Mouse (Mus musculus): ENCODE data around the gene Prkce. TPM values are rescaled to one million over a fixed set of nuclear protein-coding genes. Genes with fewer than 3 reads are reported as not detected.

Gene Prkce
- polyA plus RNA-seq, 1 experiment from 2014 or later: 5.3 TPM

GRCm38 (mm10) chr17:86156999-86157398, 10.6 kb upstream of the Prkce start:
- Histone ChIP-seq H3K9me3 (no peaks in the 10 kb centered on the region), H3K4me3 (no peak overlapping the region), H3K27me3 (no peaks in the 10 kb centered on the region), H3K36me3 (no peaks in the 10 kb centered on the region), H3K4me2 (replicated peaks) (no peak overlapping the region), H3K9ac (replicated peaks) (no peak overlapping the region), H3K4me1 (no peaks in the 10 kb centered on the region), H3K27ac (replicated peaks) (no peak overlapping the region)
- ATAC-seq (ENCODE audit: low FRiP score, low read depth): no peak
- WGBS: 71% methylated on average over 6 of the region's 6 CpGs

GRCm38 (mm10) chr17:86162672-86163071, 4.9 kb upstream of the Prkce start:
- Histone ChIP-seq H3K4me1 (peaks cover 3% of the 10 kb centered on the region), H3K9ac (replicated peaks) (no peak overlapping the region), H3K9me3 (no peaks in the 10 kb centered on the region), H3K4me2 (replicated peaks) (no peak overlapping the region), H3K27ac (replicated peaks) (no peak overlapping the region), H3K36me3 (no peaks in the 10 kb centered on the region), H3K4me3 (no peak overlapping the region), H3K27me3 (peaks cover 20% of the 10 kb centered on the region)
- WGBS: 57% methylated on average over 15 of the region's 15 CpGs
- no peak for ATAC-seq (ENCODE audit: low FRiP score, low read depth)

- no peaks in the 10 kb centered on the region for H3K36me3 ChIP-seq
- H3K4me3 ChIP-seq: no peak overlapping the region
- no peaks in the 10 kb centered on the region for H3K9me3 ChIP-seq
- peaks cover 32% of the 10 kb centered on the region for H3K27me3 ChIP-seq
- H3K27ac ChIP-seq (replicated peaks): no peak overlapping the region
- ATAC-seq (ENCODE audit: low FRiP score, low read depth): no peak
- no peak overlapping the region for H3K4me2 ChIP-seq (replicated peaks)
- no peak overlapping the region for H3K9ac ChIP-seq (replicated peaks)
- WGBS: 85% methylated on average over 7 of the region's 7 CpGs
- H3K4me1 ChIP-seq: peaks cover 15% of the 10 kb centered on the region
Observed at GRCm38 (mm10) chr17:86164416-86164815, 3.2 kb upstream of the Prkce start.

DNA sequence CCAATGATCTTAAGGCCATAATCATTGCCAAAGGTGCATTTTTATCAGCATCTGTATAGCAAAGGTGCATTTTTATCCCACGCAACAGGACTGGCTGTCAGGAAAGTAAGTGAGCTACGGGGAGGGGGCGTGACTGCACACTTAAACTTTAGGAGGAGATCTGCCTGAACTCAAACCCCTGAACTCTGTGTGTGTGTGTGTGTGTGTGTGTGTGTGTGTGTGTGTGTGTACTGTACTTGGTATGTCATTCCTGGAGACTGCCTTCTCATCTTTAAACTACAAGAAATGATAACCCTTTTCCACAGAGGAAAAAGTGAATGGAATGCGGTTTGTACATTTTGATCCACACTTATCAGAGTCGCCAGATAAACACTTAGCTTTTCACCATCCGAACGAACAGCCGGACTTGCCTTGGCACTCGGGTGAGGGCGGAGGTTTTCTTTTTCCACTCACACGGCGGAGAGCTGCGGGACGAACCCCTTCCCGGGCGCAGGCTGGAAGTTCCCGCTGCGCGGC, 1.5 kb upstream of the Prkce start:
- peaks cover 48% of the 10 kb centered on the region for H3K27me3 ChIP-seq
- H3K9me3 ChIP-seq: no peaks in the 10 kb centered on the region
- H3K36me3 ChIP-seq: no peaks in the 10 kb centered on the region
- peaks cover 27% of the 10 kb centered on the region for H3K4me1 ChIP-seq
- WGBS: 2% methylated on average over 19 of the region's 19 CpGs
- H3K4me3 ChIP-seq: peak overlapping the region; percentile 69
- H3K4me2 ChIP-seq (replicated peaks): peak overlapping the region; percentile 95
- H3K9ac ChIP-seq (replicated peaks): peak overlapping the region; percentile 73
- ATAC-seq (ENCODE audit: low FRiP score, low read depth): no peak
- peak overlapping the region; percentile 85 for H3K27ac ChIP-seq (replicated peaks)

DNA sequence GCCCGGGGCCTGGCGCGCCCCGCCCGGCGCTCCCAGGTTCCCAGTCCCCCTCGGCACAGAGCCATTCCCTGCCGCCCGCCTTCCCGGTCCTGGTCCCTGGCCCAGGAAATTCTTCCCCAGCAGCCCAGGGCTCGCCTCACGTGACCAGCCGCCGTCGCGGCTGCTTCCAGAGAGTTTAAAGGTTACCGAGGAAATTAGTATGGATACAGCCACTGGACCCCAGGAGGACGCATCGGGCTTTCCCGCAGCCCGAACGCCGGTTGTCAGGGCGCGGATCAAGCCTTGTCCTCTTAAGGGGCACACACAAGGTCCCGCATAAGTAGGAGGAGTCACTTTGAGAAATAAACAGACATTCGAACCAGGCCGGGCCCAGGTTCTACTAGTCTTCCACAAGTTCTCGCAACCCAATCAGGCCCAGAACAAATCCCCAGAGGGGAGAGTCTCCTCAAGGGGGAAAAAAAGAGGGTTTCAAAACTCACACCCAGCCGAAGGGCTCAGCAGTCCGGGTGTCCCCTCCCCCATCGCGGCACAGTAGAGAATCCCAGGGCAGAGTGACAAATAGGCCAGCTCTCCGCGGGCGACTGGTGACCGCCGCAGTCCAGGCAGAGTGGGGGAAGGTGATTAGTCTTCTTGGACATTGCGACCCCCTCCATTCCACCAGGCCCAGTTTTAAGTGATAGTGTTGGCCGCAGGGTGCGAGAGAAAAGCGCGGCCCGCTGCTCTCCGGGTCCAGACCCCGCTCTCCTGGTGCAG, 842 bp upstream of the Prkce start:
- H3K9ac ChIP-seq (replicated peaks): peak overlapping the region; percentile 73
- peaks cover 27% of the 10 kb centered on the region for H3K4me1 ChIP-seq
- ATAC-seq (ENCODE audit: low FRiP score, low read depth): peak; percentile 71
- no peaks in the 10 kb centered on the region for H3K36me3 ChIP-seq
- H3K4me2 ChIP-seq (replicated peaks): peak overlapping the region; percentile 95
- H3K27ac ChIP-seq (replicated peaks): peak overlapping the region; percentile 85
- peaks cover 49% of the 10 kb centered on the region for H3K27me3 ChIP-seq
- WGBS: under 1% methylated on average over 46 of the region's 46 CpGs
- peak overlapping the region; percentile 69 for H3K4me3 ChIP-seq
- no peaks in the 10 kb centered on the region for H3K9me3 ChIP-seq

GRCm38 (mm10) chr17:86168231-86168981, 821 bp downstream of the Prkce start:
- Histone ChIP-seq H3K27ac (replicated peaks) (peak overlapping the region; percentile 85), H3K4me2 (replicated peaks) (peak overlapping the region; percentile 95), H3K27me3 (peaks cover 42% of the 10 kb centered on the region), H3K36me3 (no peaks in the 10 kb centered on the region), H3K9me3 (no peaks in the 10 kb centered on the region), H3K9ac (replicated peaks) (peak overlapping the region; percentile 73), H3K4me3 (peak overlapping the region; percentile 69), H3K4me1 (peaks cover 24% of the 10 kb centered on the region)
- WGBS: under 1% methylated on average over 64 of the region's 64 CpGs
- ATAC-seq (ENCODE audit: low FRiP score, low read depth): no peak; the same call in 1 of the 2 replicates

DNA sequence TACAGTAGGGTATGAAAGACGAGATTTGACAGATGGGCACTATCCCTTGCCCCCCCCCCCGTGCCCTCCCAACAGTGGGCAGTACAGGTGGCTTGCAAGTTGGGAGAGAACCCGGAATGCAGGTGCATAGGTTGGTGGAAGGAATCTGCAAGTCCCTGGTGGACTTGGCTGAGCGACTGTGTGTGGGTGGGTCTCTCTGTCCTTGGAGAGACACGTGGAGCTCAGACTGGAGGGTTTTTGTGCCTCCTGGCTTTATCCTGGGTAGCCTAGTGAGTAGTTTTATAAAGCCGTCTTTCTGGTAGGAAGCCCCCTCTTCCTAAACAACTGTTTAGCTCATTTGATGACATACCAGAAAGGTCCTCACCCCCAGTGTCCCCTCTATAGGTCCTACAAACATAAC, 1.5 kb downstream of the Prkce start:
- H3K9ac ChIP-seq (replicated peaks): peak overlapping the region; percentile 73; the same call in 1 of the 2 replicates
- no peak overlapping the region for H3K27ac ChIP-seq (replicated peaks)
- no peaks in the 10 kb centered on the region for H3K9me3 ChIP-seq
- peaks cover 24% of the 10 kb centered on the region for H3K4me1 ChIP-seq
- no peak for ATAC-seq (ENCODE audit: low FRiP score, low read depth)
- peak overlapping the region; percentile 95 for H3K4me2 ChIP-seq (replicated peaks)
- 17% methylated on average over 6 of the region's 6 CpGs for WGBS
- peak overlapping the region; percentile 69 for H3K4me3 ChIP-seq
- no peaks in the 10 kb centered on the region for H3K36me3 ChIP-seq
- H3K27me3 ChIP-seq: peaks cover 35% of the 10 kb centered on the region

DNA sequence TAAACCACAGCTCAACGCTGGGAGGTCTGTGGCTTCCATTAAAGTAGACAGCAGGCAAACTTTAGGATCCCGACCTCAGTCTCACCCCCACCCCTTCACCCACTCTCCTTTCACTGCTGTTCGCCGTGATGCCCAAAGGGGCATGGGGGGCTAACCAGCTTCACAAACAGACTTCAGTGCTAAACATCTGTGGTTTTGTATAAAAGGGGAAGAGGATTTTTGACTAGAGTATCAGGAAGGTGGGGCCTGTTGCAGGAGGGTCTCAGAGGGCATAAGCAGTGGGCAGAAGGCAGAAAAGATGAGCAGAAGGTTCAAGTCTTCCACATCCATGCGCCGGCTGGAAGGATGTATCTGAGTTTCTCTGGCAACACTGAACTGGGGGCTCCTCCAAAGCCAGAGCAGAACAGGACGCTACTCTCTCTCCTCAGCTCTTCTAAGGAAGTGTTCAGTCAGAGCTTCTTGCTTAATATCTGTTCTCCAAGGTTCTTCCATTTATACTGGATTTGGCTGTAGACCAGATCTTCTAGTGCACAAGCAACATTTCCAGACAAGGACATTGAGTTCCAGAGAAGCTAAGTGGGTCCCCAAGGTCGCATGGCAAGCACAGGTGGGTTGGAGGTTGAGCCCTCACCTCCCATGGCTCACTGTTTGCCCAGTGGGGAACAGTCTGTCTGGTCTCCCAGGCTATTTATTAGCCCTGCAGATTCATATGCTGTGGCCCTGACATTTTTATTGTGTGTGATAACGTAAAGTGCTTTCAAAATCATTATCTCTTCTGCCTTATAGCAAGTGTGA, 2.8 kb downstream of the Prkce start:
- no peak overlapping the region for H3K27ac ChIP-seq (replicated peaks)
- H3K9me3 ChIP-seq: no peaks in the 10 kb centered on the region
- H3K36me3 ChIP-seq: no peaks in the 10 kb centered on the region
- no peak overlapping the region for H3K9ac ChIP-seq (replicated peaks)
- peaks cover 24% of the 10 kb centered on the region for H3K4me1 ChIP-seq
- WGBS: 55% methylated on average over 9 of the region's 9 CpGs
- H3K4me3 ChIP-seq: no peak overlapping the region
- peaks cover 30% of the 10 kb centered on the region for H3K27me3 ChIP-seq
- no peak for ATAC-seq (ENCODE audit: low FRiP score, low read depth)
- peak overlapping the region; percentile 95 for H3K4me2 ChIP-seq (replicated peaks)

- Histone ChIP-seq H3K27me3 (peaks cover 6% of the 10 kb centered on the region), H3K9me3 (no peaks in the 10 kb centered on the region), H3K9ac (replicated peaks) (no peak overlapping the region), H3K4me3 (no peak overlapping the region), H3K4me2 (replicated peaks) (no peak overlapping the region), H3K36me3 (no peaks in the 10 kb centered on the region), H3K27ac (replicated peaks) (no peak overlapping the region), H3K4me1 (peaks cover under 1% of the 10 kb centered on the region; the same call in 1 of the 2 replicates)
- ATAC-seq (ENCODE audit: low FRiP score, low read depth): no peak
- 63% methylated on average over 9 of the region's 9 CpGs for WGBS
Observed at GRCm38 (mm10) chr17:86175516-86175915, 7.9 kb downstream of the Prkce start.

GRCm38 (mm10) chr17:86176722-86177121, 9.1 kb downstream of the Prkce start:
- no peak overlapping the region for H3K9ac ChIP-seq (replicated peaks)
- no peaks in the 10 kb centered on the region for H3K36me3 ChIP-seq
- H3K4me3 ChIP-seq: no peak overlapping the region
- 80% methylated on average over 7 of the region's 7 CpGs for WGBS
- H3K27me3 ChIP-seq: no peaks in the 10 kb centered on the region
- ATAC-seq (ENCODE audit: low FRiP score, low read depth): no peak
- no peaks in the 10 kb centered on the region for H3K9me3 ChIP-seq
- no peak overlapping the region for H3K27ac ChIP-seq (replicated peaks)
- no peak overlapping the region for H3K4me2 ChIP-seq (replicated peaks)
- H3K4me1 ChIP-seq: no peaks in the 10 kb centered on the region

GRCm38 (mm10) chr17:86183788-86184187, 16.2 kb downstream of the Prkce start:
- Histone ChIP-seq H3K36me3 (no peaks in the 10 kb centered on the region), H3K4me1 (peaks cover 14% of the 10 kb centered on the region; the same call in 1 of the 2 replicates), H3K4me2 (replicated peaks) (no peak overlapping the region), H3K4me3 (no peak overlapping the region), H3K9me3 (no peaks in the 10 kb centered on the region), H3K27ac (replicated peaks) (no peak overlapping the region), H3K9ac (replicated peaks) (no peak overlapping the region), H3K27me3 (no peaks in the 10 kb centered on the region)
- ATAC-seq (ENCODE audit: low FRiP score, low read depth): no peak
- WGBS: 42% methylated on average over 2 of the region's 2 CpGs

Data from midbrain, embryonic 12.5 days (tissue).